Mouse (Mus musculus) adrenal gland, postnatal 36 days (tissue): ENCODE measurements at regions not wholly inside any gene's neighbourhood (a gene's known extent, or its start where the extent isn't known, plus 50 kb on each side); places are given as distances from the start of the nearest gene placed in this dataset.
A peak's percentile ranks its signal among the peaks of the same experiment; 100 is the strongest.

Source experiments
- DNase-seq, 2 experiments: peaks; one replicate each; pipeline ENCODE4 v3.0.0; 2021; ENCODE audit warnings: mixed read lengths in 1 of 2

DNA sequence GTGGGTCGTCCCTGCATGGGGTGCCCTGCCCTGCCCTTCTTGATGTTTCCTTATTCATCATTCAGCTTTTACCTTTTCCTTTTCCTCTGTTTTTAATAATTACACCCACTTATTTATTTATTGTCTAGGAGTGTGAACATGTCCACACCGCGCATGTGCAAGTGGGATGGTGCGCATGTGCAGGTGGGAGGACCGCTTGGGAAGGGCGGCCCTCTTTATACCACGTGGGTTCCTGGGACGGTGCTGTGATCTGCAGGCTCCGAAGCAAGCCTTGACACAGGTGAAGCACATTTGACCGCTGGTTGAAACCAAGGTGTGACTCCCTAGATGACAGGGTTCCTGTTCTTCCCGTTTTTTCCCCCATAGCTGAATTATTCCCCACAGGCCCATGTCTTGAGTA lies 60.0 kb downstream of the Syf2 start:
- DNase-seq = no peak

DNA sequence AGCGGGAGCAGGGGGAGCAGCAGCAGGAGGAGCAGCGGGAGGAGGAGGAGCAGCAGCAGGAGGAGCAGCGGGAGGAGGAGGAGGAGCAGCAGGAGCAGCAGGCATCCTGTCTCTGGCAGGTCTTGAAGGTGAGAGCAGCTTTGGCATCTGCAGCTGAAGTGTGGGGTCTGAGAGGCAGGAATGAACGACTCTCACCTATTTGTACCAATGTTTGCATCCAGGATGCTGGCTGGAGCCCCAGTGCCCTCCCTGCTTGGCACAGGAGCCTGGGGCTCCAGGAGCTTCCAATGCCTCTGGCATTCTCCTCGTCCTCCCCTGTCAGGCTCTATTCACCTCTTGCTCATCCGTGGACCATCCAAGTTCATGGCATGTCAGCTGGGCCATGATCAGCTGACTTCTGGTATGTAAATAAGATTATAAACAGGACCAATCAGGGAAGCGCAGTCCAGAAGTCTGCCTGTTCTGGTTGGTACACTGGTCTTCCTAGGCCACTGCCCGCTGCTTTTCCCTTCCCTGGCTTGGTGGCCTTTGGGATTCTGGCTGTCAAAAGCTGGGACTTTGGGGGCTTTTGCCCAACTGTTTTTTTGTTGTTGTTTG lies 62.9 kb downstream of the Syf2 start:
- DNase-seq = no peak

DNA sequence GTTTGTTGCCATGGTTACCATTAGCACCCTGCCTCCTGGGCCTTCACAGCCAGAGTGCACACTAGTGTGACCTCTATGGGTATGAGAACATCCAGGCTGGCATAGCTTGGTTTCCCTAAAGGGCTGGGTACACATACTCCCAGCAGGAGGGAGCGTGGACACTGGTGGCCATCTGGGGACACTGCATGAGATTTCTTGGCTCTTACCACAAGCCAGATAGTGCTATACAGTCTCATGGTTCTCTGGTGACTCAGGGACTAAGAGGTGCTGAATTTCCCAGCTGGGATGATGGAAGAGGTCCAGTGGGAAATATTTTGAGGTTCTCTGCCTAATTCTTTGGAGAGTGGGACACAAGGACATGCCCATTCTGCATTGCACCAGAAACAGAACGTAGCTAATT lies 63.5 kb downstream of the Syf2 start:
- no peak for DNase-seq

DNA sequence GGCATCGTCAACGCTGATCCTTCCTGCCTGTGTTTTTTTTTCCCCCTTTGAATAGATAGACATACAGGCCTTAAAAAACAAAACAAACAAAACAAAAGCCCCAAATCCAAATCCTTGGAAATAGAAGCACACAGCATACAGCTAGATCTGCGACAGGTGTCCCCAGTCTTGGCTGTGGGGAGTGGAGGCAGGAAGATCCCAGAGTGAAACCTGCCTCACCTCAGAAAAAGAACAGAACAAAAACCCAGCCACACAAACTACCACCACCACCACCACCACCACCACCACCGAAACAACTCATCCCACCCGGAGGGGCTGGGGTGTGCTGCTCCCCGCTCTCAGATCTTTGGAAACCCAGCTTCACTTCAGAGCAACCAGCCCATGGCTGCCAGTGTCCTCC lies 64.0 kb downstream of the Syf2 start:
- no peak for DNase-seq

DNA sequence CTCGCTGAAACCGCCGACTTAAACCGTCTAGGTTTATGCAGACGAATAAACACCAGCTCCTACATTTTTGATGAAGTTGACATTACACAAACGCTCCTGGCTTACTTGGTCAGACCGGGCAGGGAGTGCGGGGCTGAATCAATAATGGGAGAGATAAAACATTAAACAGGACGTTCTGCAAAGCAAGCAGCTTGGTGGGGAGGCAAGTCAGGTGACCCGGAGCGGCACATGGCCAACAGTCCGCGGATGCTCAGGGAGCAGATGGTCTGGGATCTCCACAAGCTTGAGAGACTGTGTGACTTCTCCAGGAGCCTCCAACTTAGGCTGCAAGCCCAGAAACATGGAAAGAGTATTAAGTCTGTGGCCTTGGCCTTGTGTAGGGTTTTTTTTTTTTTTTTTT lies 64.4 kb downstream of the Syf2 start:
- DNase-seq = peak in 1 of 2 experiments; percentile 22

DNA sequence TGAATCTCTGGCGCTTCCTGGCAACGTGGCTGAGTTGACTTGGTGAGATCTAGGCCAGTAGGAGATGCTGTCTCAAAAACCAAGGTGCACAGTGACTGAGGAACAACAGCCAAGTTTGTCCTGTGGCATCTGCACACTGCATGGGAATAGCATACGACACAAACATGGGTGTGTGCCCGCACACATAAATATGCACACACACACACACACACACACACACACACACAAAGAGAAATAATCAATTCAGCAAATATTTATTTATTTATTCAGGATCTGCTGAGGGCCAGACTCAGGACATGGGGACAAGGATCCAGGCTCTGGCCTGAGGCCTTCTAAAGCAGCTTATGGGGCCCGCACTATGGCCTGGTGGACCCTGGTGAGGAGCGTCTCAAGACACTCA lies 65.4 kb downstream of the Syf2 start:
- DNase-seq = no peak

DNA sequence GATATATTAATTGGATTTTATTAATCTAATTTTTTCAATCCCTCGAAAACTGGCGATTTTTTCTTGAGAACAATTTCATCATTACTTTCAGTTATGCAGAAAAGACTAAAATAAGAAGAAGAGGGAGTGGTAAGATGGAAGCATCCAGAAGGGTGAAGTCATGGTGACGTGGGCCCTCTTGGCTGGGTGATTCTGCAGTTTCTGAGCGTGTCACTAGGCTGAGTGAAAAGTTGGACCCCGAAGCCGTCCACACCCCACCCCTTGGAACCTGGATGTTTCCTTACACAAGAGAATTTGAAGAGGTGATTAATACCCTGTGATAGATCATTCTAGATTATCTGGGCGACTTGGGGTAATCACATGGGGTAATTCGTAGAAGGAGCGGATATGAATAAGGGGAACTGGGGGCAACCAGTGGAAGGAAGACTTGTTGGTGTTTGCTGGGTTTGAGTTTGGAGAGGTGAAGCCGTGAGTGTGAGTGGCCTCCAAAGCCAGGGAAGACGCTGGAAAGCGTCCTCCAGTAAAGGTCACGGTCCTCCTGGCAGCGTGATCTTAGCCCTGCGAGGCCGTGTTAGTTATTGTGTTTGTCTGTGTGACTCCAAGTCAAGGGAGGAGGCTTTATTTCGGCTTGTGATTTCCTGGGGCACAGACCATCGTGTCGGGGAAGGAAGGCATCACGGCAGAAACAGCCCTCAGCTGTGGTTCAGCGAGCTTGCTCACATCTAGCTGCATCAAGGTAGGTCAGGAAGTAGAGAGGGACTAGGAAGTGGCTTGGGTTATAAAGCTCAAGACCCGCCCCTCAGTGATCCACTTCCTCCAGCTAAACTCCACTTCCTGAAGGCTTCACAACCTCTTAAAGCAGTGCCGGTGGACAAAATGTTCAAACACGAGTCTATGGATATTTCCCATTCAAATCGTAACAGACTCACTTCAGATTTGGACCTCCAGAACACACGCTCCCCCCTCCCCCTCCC lies 67.0 kb downstream of the Syf2 start:
- DNase-seq = peak; percentile 33 to 50

DNA sequence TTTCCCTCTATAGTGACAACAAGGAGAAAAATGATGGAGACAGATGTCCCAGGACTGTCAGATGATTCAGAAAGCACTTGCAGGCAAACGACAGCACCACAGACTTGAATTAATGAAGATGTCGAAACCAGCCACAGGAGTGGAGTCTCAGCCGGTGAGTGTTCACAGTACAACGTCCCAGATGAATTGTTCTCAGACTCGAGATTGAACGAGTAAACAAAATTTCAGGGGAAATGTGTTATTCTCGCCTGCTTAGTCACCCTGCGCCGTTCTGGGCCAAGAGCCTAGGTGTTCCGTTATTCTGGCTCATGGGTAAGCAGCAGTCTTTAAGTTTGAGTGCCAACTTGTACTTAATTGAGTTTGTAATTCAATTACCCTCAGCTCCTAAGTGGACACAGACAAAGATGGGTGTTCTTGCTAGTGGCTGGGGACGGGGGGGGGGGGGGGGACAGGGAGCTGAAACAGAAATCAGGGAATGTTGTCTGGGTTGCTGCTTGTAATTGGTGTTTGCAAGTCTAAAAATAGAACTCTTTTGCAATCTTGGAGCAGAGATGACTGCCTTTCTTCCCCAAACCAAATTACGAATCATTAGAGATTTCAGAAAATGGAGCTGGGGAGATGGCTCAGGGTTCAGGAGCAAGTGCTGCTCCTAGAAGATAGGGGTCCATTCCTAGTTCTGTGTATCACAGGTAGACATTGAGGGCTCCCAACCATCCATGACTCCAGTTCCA lies 68.4 kb downstream of the Syf2 start:
- peak in 1 of 2 experiments; percentile 15 for DNase-seq

DNA sequence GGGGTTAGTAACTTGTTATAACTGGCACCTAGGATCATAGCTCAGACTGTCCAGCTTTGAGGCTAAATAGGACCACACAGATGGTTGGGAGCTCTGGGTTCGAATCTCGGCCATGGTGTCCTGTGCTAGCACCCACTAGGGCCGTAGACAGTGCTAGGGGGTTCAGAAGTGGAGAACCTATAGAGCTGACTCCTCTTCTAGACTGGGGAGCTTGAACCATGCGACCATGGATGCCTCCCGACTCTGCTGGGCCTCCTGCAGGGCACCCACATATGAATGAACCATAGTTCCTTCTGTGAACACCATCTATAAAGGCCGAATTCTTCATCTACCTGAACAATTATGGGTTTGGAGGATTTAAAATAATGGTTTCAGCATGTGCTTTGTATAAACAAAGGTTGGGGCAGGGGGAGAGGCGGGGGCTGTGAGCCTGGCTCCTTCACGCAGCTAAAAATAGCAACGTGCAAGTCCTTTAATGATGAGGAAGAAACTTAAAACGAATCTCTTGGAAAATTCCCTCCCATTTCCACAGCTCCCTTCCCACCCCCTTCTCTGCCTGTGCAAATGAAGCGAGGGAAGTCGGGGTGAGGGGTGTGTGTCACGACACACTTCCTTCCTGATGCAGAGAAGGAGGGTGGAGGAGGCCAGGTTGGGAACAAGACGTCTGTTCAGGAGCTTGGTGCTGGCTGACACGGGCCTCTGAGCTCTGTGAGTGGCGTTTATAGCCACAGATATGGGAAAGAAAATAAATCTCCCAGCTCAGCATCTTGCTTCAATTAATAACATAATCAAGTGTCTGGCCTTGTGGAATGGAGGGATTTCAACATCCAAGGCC lies 71.6 kb downstream of the Syf2 start:
- no peak for DNase-seq

DNA sequence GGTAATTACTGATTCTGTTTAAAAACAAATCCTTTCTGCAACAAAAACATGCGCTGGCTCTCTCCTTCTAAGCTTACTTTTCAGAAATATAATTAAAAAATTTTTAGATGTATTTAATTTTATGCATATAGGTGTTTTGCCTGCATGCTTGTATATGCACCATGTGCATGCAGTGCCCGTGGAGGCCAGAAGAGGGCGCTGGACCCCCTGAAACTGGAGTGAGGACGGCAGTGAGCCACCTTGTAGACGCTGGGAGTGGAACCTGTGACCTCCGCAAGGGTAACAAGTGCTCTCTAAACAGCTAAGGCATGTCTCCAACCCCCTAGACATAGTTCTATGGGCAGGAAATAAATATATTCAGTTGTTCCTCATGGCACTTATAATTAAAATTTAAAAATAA lies 80.7 kb downstream of the Syf2 start:
- DNase-seq = no peak

DNA sequence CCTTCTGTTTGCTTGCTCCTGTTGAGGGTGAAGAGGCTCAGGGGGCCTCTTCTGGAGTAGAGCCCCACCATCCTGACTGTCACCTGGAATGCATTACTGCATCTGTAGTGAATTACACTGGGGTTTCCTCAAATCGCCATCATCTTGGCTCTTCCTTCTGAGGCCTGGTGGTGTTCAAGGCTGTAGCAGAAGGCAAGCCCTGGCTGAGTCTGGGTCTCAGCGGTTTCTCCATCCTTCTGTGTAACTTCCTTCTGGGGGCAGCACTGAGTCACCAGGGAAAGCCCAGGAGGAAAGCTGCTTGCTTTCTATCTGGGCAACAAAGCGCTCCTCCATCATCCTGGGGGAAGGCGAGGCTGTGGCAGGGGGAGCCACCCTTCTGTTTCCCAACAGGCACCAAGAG lies 82.2 kb downstream of the Syf2 start:
- DNase-seq = no peak

DNA sequence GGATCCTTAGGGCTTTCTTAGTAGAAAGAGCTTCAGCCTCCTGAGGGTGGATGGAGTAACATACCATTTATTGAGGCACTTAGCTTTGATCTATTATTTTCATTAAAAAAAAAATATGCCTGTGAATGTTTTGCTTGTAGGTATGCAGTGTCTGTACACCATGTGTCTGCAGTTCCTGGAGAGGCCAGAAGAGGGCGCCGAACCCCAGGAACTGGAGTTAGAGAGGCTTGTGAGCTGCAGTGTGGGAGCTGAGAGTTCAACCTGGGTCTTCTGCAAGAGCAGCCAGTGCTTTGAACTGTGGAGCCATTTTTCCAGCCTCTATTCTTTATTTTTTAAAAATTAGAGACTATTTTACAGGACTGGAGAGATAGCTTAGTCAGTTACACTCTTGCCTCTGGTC lies 83.2 kb downstream of the Syf2 start:
- no peak for DNase-seq

DNA sequence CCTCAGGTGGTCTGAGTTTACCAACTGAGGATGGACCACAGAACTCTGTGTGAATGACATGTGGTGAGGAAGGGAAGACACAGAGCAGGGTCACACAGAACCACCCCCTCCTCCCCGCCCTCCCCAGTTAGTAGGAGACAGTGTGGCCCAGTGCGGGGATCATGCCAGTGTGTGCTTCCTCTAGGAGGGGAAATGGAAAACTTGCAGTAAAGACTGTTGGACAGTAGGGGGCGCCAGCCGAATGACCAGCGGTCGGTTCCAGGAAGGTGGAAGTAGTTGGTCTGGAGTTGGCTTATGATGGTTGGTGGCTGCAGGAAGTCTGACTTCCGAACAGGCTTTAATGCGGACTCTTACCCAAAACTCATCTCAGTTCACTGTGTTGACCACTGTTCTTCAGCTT lies 87.3 kb downstream of the Syf2 start:
- DNase-seq = peak; percentile 72

DNA sequence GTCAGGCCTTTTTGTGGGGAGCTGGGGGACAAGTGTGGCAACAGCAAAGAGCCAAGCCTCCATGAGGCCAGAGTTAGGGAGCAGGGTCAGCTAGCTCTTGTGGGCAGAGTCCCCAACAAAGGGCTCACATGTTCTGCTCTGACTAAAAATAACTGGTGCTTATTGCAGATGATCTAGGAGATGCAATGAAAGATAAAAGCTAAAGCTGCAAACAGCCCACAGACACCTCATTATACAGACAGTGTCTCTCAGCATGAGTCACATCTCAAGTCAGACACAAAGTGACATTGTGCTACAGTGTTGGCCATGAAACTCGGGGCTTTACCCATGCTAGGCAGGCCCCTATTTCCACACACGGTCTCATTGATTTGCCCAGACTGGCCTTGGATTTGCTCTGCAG lies 88.4 kb downstream of the Syf2 start:
- no peak for DNase-seq

DNA sequence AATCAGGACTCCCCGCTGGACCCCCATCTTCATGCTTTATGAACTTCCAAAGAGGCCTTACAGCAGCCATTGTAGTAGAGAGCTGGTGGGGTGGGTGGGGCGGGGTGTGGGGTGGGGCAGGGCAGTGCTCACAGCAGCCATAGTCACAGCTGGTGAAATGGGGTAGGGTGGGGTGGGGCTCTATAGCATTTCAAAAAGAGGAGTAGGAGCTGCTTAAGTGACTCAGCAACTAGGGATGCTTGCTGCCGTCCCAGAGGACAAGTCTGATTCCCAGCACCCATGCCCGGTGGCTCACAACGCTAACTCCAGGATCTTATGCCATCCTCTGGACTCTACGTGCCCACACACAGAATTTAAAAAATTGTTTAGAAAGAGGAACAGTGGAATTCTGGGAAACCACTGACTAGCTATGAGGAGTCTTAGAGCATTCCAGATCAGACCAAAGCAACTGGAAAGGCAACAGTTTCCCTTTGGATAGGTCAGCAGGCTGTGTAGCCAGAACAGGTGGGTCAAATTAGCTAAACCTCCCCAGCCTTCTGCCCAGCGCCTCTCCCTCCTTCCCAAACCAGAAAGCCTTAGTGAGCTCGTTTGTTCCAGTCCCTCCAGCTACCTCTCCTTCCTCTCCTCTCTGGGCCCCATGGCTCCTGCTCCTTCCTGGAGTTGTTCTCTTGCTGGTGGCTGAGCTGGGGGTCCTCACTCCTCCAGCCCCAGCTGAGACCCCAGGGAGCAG lies 89.7 kb downstream of the Syf2 start:
- no peak for DNase-seq

DNA sequence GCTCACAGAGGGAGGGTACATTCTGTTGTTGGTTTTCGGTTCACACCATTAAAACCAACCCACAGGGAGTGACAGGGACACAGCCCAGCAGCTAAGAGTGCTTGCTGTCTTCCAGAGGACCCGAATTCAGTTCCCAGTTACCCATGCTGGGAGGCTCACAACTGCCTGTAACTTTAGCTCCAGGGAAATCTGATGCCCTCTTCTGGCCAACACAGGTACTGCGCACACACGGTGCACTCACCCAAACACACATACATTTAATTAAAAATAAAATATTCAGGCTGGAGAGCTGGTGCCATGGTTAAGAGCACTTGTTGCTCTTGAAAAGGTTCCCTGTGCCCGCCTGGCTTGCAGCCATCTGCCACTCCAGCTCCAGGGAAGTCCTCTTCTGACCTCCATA lies 92.5 kb downstream of the Syf2 start:
- no peak for DNase-seq

DNA sequence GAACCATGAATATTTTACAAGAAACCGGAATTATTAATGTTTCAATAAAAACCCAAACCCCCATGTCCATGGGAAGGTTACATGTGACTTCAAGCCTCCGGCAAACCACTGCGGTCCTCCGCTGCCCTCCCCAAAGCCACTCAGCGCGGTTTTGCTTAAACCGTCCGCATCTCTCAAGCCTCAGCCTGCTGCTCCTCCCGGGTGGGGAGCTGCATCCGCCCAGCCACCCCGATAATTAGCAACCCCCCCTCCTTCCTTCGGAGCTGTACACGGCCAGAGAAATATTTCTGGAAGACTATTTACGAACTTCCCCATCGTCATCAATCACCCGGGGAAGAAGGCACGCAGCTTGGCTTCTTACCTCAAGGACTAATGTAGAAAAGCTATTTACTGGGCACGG lies 94.7 kb upstream of the Runx3 start:
- no peak for DNase-seq

DNA sequence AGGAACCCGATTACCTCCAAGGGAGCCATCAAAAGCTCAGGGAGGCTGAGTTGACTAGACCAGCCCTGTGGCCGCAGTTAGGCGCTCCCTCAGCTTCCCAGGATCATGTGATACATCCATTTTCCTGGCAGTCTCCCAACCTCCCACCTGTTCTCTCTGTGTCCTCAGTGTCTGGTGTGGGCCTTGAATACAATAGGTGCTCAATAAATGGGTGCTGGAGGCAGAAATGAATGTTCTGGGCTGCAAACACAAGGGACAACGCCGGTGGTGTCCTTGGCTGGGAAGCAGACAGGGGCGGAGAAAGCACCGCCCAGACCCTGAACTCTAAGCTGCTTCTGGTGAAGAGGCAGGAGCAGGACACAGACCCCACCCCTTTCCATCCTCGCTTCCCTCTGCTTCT lies 93.3 kb upstream of the Runx3 start:
- DNase-seq = peak; percentile 17 to 30

DNA sequence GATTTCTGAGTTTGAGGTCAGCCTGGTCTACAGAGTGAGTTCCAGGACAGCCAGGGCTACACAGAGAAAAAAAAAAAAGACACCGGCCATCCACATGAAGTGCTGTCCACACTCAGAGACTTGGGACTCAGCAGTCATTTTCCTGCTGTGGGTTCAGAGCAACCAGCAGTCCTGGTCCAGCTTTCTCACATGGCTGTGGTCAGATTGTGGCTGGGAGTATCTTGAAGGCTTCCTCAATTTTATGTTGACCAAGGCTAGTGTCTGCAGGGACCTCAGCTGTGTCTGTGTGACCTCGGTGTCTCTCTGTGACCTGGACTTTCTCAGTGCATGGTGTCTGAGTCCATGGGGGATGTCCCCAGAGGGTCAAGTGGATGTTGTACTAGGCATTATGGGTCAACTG lies 90.7 kb upstream of the Runx3 start:
- DNase-seq = no peak

DNA sequence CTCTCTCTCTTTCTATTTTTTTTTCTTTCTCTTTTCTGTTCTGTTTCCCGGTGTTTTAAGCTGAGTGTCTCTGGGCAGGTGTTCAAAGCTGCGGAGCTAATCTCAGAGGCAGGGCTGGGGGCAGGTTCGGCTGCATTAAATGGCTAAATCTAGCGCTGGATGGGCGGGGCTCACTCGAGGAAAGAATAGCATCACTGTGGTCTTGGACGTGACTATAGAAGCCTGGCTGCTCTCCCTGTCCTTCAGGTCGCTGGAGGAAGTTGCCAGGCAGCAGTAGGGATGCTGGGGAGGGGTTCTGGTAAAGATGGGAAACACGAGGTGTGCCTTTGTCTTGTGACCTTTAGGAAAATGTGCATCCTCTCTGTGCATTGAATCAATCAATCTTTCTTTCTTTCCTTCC lies 88.0 kb upstream of the Runx3 start:
- DNase-seq = no peak

DNA sequence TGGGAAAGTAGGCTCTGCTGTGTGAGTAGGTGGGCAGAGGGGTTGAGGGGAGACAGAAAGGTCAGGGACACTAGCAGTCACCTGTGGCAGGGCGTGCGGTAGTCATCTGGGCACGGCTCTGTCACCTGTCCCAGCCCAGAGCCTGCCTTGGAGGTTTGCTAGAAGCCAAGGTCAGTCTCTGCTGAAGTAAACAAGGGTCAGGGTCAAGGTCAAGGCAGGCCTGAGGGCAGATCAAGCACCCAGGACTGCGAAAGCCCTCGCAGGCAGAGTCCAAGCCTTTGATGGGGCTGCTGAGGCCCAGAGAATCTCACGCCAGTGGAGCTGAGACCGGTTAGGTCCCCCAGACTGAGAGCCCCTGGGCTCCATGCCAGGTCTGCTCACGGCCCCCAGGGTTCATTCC lies 87.2 kb upstream of the Runx3 start:
- DNase-seq = no peak

DNA sequence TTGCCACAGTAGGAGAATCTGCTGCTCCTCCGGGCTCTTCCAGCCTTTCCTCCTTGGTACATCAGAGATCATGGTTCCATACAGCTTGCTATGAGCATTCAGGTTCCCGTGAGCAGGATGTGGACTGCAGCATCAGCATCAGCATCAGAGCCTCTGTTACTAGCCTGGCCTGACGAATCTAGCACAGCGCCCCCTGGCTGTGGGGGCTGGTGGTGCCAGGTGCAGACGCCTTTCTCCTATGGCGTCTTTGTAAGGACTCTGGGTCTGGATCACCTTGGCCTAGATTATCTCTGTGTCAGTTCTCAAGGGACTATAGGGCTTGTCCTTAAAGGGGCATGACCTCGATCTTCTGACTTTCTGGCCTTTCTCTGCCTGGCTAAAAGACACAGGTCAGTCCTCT lies 86.0 kb upstream of the Runx3 start:
- DNase-seq = peak; percentile 72 to 79
